Mouse (Mus musculus) lung, adult 2 months (tissue): ENCODE data around the gene Babam2. TPM values are rescaled to one million over a fixed set of nuclear protein-coding genes. Genes with fewer than 3 reads are reported as not detected.
"Not testable (repeated sequence)": the region's sequence is repeated elsewhere in the genome, so short reads cannot be mapped to it uniquely, and the experiment has no call there.

Experiments used
- DNase-seq: peaks from one replicate; pipeline ENCODE4 v3.0.0; 2022
- H3K4me1 ChIP-seq: fragments of 200-500 bp; 2 replicates; pipeline ENCODE4 v1.6.1; 2011; ENCODE audit warnings: low read length; ENCODE audit not compliant: control insufficient read depth, insufficient read depth
- H3K4me3 ChIP-seq: fragments of 200-500 bp; replicated peaks from 2 replicates; pipeline ENCODE3; 2011; ENCODE audit warnings: low read depth, mild to moderate bottlenecking, control low read depth, low read length; ENCODE audit errors: extremely low read depth
- CTCF ChIP-seq: fragments of 200-500 bp; IDR thresholded peaks from 2 replicates; pipeline ENCODE4 v1.5.1; 2011; ENCODE audit warnings: mild to moderate bottlenecking, low read length, control low read depth; ENCODE audit not compliant: insufficient read depth
- POLR2A ChIP-seq: fragments of 200-500 bp; IDR thresholded peaks from 2 replicates; pipeline ENCODE4 v1.6.1; 2011; ENCODE audit warnings: low read depth, mild to moderate bottlenecking, control low read depth, low read length, borderline replicate concordance; ENCODE audit errors: extremely low read depth
- WGBS: fragments of 180-500 bp; shearing (Covaris S2); methylation state at CpG from one replicate; pipeline ENCODE4 v1.1.7; 2018; 5-methylcytosine and 5-hydroxymethylcytosine counted together
- polyA plus RNA-seq: library from polyadenylated mRNA; depleted of rRNA; stranded (reverse); fragments of >200 nt; gene quantifications from 2 replicates; pipeline ENCODE4 v1.2.3, GENCODE M21; 2012

The Babam2 gene
- polyA plus RNA-seq, 1 experiment, result 23.6 TPM

- Histone ChIP-seq H3K4me3 (no peak overlapping the region), H3K4me1 (no peaks in the 10 kb centered on the region)
- WGBS, result 82% methylated on average over 3 of the region's 3 CpGs
- TF ChIP-seq CTCF, result no peak
- no peak for TF ChIP-seq POLR2A
- no peak for DNase-seq
Measured at GRCm38 (mm10) chr5:31955184-31955583, 257.7 kb downstream of the Babam2 start.

DNA sequence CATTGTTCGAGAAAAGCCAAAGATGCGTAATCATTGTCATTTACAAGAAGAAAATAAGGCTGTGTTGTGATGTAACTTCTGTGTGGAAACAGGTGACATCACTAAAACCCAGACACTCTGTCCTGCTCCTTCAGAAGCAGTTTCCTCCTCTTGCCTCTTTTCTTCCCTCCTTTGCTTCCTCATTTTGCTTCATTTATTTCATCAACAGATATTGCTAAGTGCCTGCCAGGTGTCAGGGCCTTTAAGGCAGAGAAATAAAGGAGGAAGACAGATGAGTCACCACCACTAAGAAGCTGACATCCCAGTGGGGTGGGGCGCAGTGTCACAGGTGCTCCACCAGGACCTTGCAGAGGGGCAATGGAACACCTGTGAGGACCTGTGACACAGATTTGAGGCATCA is 258.9 kb downstream of the Babam2 start:
- DNase-seq, result no peak
- Histone ChIP-seq H3K4me1 (no peaks in the 10 kb centered on the region), H3K4me3 (no peak overlapping the region)
- TF ChIP-seq POLR2A (no peak), CTCF (no peak)
- WGBS, result 95% methylated on average over 3 of the region's 3 CpGs

DNA sequence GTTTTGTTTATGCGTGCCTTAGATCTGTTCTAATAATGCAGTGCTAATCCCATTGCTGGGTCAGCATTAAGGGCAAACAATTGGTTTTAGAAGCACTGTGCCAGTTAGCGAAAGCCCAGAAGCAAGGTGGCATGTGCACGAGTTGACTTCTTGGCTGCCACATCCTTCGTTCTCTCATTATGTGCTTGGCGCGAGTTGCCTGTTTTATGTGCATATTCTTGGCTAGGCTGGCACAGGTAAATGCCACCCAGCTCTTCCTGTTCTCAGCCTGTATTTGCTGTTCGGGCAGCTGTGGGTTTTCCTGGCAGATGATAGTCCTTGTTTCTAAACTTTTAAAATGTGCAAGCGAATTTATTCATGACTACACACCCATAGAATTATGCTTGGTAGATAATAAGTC is 262.4 kb downstream of the Babam2 start:
- Histone ChIP-seq H3K4me3 (no peak overlapping the region), H3K4me1 (no peaks in the 10 kb centered on the region; the same call in 1 of the 2 replicates)
- TF ChIP-seq POLR2A (no peak), CTCF (no peak)
- DNase-seq, result no peak
- 91% methylated on average over 8 of the region's 8 CpGs for whole genome bisulfite sequencing

- no peaks in the 10 kb centered on the region; the same call in 1 of the 2 replicates for H3K4me1 ChIP-seq
- TF ChIP-seq POLR2A (no peak), CTCF (no peak)
- no peak overlapping the region for H3K4me3 ChIP-seq
- WGBS, result 19% methylated on average over 2 of the region's 2 CpGs
- DNase-seq, result no peak
Measured at GRCm38 (mm10) chr5:31961423-31961822, 263.9 kb downstream of the Babam2 start.

- H3K4me3 ChIP-seq, result no peak overlapping the region
- 81% methylated on average over 3 of the region's 3 CpGs for WGBS
Measured at GRCm38 (mm10) chr5:31962346-31962745, 264.9 kb downstream of the Babam2 start.

DNA sequence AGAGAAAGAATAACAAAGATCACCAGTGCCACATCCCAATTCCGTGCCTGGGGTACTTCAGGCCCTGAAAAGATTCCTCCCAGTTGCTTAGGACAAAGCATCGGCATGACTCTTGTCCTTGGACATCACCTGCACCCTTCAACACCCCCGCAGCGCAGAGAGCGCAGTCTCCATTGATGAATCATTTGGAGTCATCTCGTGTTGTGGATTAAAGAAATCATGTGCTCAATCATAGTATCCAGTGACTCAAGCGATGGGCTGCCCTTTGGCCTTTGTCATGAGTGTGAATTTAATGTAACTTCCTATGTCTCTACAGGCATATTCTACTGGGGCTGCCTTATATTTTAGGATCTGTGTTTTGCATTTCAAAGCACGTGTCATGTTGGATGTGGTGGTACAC is 265.9 kb downstream of the Babam2 start:
- 84% methylated on average over 8 of the region's 8 CpGs for WGBS
- no peak overlapping the region for H3K4me3 ChIP-seq
- peaks cover 2% of the 10 kb centered on the region; the same call in 1 of the 2 replicates for H3K4me1 ChIP-seq
- TF ChIP-seq POLR2A (no peak), CTCF (no peak)
- DNase-seq, result no peak

More at GRCm38 (mm10) chr5:31962346-31962745, 264.9 kb downstream of the Babam2 start:
- no peaks in the 10 kb centered on the region; the same call in 1 of the 2 replicates for H3K4me1 ChIP-seq
- DNase-seq, result no peak
- TF ChIP-seq CTCF (no peak), POLR2A (no peak)

GRCm38 (mm10) chr5:31963851-31964250 is 266.4 kb downstream of the Babam2 start:
- DNase-seq, result no peak
- Histone ChIP-seq H3K4me3 (no peak overlapping the region), H3K4me1 (peaks cover 3% of the 10 kb centered on the region; the same call in 1 of the 2 replicates)
- TF ChIP-seq CTCF (no peak), POLR2A (no peak)
- 87% methylated on average over 2 of the region's 2 CpGs for WGBS

DNA sequence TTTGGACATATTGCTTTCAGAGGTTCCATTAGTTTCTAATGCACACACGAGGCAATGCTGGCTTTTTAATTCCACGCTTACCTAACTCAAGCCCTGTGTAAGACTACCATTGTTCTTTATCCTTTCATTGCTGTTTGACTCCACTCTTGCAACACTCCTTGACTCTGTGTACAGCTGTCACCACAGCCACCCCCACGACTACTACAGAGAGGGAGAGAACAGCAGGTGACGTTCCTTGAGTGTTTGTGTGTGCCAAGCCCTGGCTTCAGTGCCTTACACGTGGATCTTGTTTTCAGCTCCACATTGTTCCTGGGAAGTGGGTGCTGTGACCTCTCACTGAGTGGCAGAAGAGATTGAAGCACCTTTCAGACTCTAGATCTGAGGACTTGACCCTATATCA is 269.3 kb downstream of the Babam2 start:
- peak; percentile 53 for DNase-seq
- Histone ChIP-seq H3K4me1 (peaks cover 3% of the 10 kb centered on the region; the same call in 1 of the 2 replicates), H3K4me3 (no peak overlapping the region)
- WGBS, result 49% methylated on average over 5 of the region's 5 CpGs
- TF ChIP-seq CTCF, result no peak
- no peak for TF ChIP-seq POLR2A

DNA sequence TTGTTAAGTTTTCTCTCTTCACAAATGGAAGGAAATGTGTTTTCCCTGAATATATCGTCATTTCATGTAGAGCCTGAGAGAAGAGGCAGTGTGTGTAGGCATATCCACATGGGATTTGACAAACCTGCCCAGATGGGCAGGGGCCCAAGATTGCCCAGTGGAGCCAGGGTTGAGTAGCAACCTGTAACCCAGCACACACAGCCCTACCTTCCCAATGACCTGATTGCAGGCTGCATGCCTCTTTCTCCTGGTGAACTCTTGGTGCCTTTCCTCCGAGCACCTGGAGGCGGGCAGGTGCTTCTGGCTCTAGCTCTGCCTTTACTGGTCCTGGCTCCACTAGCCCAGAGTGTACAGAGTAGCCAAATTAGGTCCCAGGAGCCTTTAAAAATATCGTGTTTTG is 270.0 kb downstream of the Babam2 start:
- peaks cover 3% of the 10 kb centered on the region; the same call in 1 of the 2 replicates for H3K4me1 ChIP-seq
- 81% methylated on average over 4 of the region's 4 CpGs for WGBS
- DNase-seq, result no peak
- TF ChIP-seq CTCF (no peak), POLR2A (no peak)
- H3K4me3 ChIP-seq, result no peak overlapping the region

- no peak for TF ChIP-seq CTCF
- no peak for TF ChIP-seq POLR2A
- Histone ChIP-seq H3K4me1 (peaks cover 5% of the 10 kb centered on the region), H3K4me3 (no peak overlapping the region)
- 62% methylated on average over 6 of the region's 6 CpGs for WGBS
- peak; percentile 21 for DNase-seq
Measured at GRCm38 (mm10) chr5:31968046-31968506, 270.6 kb downstream of the Babam2 start.

- H3K4me3 ChIP-seq, H3K4me1 ChIP-seq, DNase-seq: not testable (repeated sequence)
- WGBS, result 93% methylated on average over 1 of the region's 1 CpGs
Measured at GRCm38 (mm10) chr5:31972416-31972815, 274.9 kb downstream of the Babam2 start.
